Mouse (Mus musculus): ENCODE results near the gene Rhebl1. TPM values are rescaled to one million over a fixed set of nuclear protein-coding genes. Genes with fewer than 3 reads are reported as not detected.
"Not testable (repeated sequence)": the region's sequence is repeated elsewhere in the genome, so short reads cannot be mapped to it uniquely, and the experiment has no call there.

Gene Rhebl1
- 2.9 and 3.0 TPM in 2 replicates for polyA plus RNA-seq (2015; fragmentation: Nextera tagmentation; extraction: Ambion mirVana)

- WGBS (ENCODE audit: insufficient replicate concordance) = under 1% methylated on average over 76 of the region's 77 CpGs
- Histone ChIP-seq H3K27me3 (peaks cover 82% of the 10 kb centered on the region), H3K9ac (no peak within 1 kb of the TSS), H3K9me3 (replicated peaks) (no peaks in the 10 kb centered on the region), H3K36me3 (replicated peaks) (no peaks in the 10 kb centered on the region), H3K4me2 (peak within 1 kb of the TSS; percentile 72), H3K4me1 (replicated peaks) (peaks cover 69% of the 10 kb centered on the region), H3K4me3 (replicated peaks) (peak within 1 kb of the TSS; percentile 52), H3K27ac (replicated peaks) (no peak within 1 kb of the TSS)
- ATAC-seq (ENCODE audit: insufficient read depth) = no peak
These were observed at the start of gene Rhebl1 for GRCm38 (mm10) chr15:98893940-98894745. Gene Rhebl1, minus strand, starts transcription at chr15:98894540.

DNA sequence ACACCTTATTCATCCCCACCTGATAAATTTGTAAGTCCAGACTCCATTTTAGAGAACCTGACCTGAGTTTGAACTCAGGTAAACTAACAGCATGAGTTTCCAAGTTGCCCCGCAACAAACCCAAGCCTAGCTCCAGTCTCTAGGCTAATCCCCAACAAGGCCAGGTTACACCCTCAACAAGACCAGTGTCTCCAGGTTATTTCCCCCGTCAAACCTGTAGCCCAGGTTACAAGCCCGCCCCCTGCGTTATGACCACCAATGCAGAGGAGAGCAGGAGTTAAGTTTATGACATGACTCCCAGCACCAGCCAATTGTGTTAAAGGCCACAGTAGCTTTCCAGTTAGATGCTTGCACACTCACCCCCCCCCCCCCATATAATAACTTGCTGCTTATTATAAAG, 48.8 kb upstream of the Rhebl1 start:
- Histone ChIP-seq H3K4me2 (no peak overlapping the region), H3K36me3 (replicated peaks) (no peaks in the 10 kb centered on the region), H3K4me1 (replicated peaks) (peaks cover 6% of the 10 kb centered on the region; the same call in 1 of the 2 replicates), H3K9me3 (replicated peaks) (no peaks in the 10 kb centered on the region), H3K27me3 (no peaks in the 10 kb centered on the region), H3K4me3 (replicated peaks) (no peak overlapping the region), H3K9ac (no peak overlapping the region), H3K27ac (replicated peaks) (no peak overlapping the region)
- 78% methylated on average over 4 of the region's 4 CpGs for WGBS (ENCODE audit: insufficient replicate concordance)
- no peak for ATAC-seq (ENCODE audit: insufficient read depth)

- Histone ChIP-seq H3K4me1 (replicated peaks) (peaks cover 6% of the 10 kb centered on the region; the same call in 1 of the 2 replicates), H3K27ac (replicated peaks) (no peak overlapping the region), H3K4me2 (no peak overlapping the region), H3K27me3 (no peaks in the 10 kb centered on the region), H3K4me3 (replicated peaks) (no peak overlapping the region), H3K9me3 (replicated peaks) (no peaks in the 10 kb centered on the region), H3K36me3 (replicated peaks) (no peaks in the 10 kb centered on the region), H3K9ac (no peak overlapping the region)
- whole genome bisulfite sequencing (ENCODE audit: insufficient replicate concordance) = 68% methylated on average over 4 of the region's 4 CpGs
- no peak for ATAC-seq (ENCODE audit: insufficient read depth)
These were observed 47.7 kb upstream of the Rhebl1 start for GRCm38 (mm10) chr15:98942081-98942480.

GRCm38 (mm10) chr15:98941539-98941938, 47.2 kb upstream of the Rhebl1 start:
- Histone ChIP-seq H3K4me2 (no peak overlapping the region), H3K9ac (no peak overlapping the region), H3K4me1 (replicated peaks) (peaks cover 9% of the 10 kb centered on the region; the same call in 1 of the 2 replicates), H3K27me3 (no peaks in the 10 kb centered on the region), H3K36me3 (replicated peaks) (no peaks in the 10 kb centered on the region), H3K27ac (replicated peaks) (no peak overlapping the region), H3K9me3 (replicated peaks) (no peaks in the 10 kb centered on the region), H3K4me3 (replicated peaks) (no peak overlapping the region)
- 61% methylated on average over 2 of the region's 2 CpGs for WGBS (ENCODE audit: insufficient replicate concordance)
- ATAC-seq (ENCODE audit: insufficient read depth) = no peak

- Histone ChIP-seq H3K4me2 (no peak overlapping the region), H3K27ac (replicated peaks) (no peak overlapping the region), H3K27me3 (no peaks in the 10 kb centered on the region), H3K9me3 (replicated peaks) (no peaks in the 10 kb centered on the region), H3K4me1 (replicated peaks) (peaks cover 14% of the 10 kb centered on the region), H3K4me3 (replicated peaks) (no peak overlapping the region), H3K9ac (no peak overlapping the region), H3K36me3 (replicated peaks) (no peaks in the 10 kb centered on the region)
- WGBS (ENCODE audit: insufficient replicate concordance) = 72% methylated on average over 10 of the region's 10 CpGs
- no peak for ATAC-seq (ENCODE audit: insufficient read depth)
These were observed 46.5 kb upstream of the Rhebl1 start for GRCm38 (mm10) chr15:98940816-98941215.

- Histone ChIP-seq H3K4me1 (replicated peaks) (peaks cover 33% of the 10 kb centered on the region), H3K9me3 (replicated peaks) (no peaks in the 10 kb centered on the region), H3K4me2 (peak within 1 kb of the TSS; percentile 94), H3K27me3 (no peaks in the 10 kb centered on the region), H3K4me3 (replicated peaks) (peak within 1 kb of the TSS; percentile 91), H3K27ac (replicated peaks) (peak within 1 kb of the TSS; percentile 98), H3K9ac (peak within 1 kb of the TSS; percentile 93), H3K36me3 (replicated peaks) (peaks cover 23% of the 10 kb centered on the region)
- under 1% methylated on average over 58 of the region's 58 CpGs for WGBS (ENCODE audit: insufficient replicate concordance)
- ATAC-seq (ENCODE audit: insufficient read depth) = peak; percentile 94
These were observed 40.0 kb upstream of the Rhebl1 start, which contains the start of gene Tuba1b for GRCm38 (mm10) chr15:98934217-98934839. Gene Tuba1b, minus strand, starts transcription at chr15:98934565.

- Histone ChIP-seq H3K36me3 (replicated peaks) (peaks cover 23% of the 10 kb centered on the region), H3K27me3 (no peaks in the 10 kb centered on the region), H3K27ac (replicated peaks) (peak overlapping the region; percentile 98), H3K4me3 (replicated peaks) (peak overlapping the region; percentile 91), H3K9ac (peak overlapping the region; percentile 93), H3K4me2 (peak overlapping the region; percentile 94), H3K9me3 (replicated peaks) (no peaks in the 10 kb centered on the region), H3K4me1 (replicated peaks) (peaks cover 35% of the 10 kb centered on the region)
- WGBS (ENCODE audit: insufficient replicate concordance) = 0% methylated on average over 35 of the region's 35 CpGs
- ATAC-seq (ENCODE audit: insufficient read depth) = peak; percentile 78
These were observed 39.5 kb upstream of the Rhebl1 start for GRCm38 (mm10) chr15:98933833-98934216.

DNA sequence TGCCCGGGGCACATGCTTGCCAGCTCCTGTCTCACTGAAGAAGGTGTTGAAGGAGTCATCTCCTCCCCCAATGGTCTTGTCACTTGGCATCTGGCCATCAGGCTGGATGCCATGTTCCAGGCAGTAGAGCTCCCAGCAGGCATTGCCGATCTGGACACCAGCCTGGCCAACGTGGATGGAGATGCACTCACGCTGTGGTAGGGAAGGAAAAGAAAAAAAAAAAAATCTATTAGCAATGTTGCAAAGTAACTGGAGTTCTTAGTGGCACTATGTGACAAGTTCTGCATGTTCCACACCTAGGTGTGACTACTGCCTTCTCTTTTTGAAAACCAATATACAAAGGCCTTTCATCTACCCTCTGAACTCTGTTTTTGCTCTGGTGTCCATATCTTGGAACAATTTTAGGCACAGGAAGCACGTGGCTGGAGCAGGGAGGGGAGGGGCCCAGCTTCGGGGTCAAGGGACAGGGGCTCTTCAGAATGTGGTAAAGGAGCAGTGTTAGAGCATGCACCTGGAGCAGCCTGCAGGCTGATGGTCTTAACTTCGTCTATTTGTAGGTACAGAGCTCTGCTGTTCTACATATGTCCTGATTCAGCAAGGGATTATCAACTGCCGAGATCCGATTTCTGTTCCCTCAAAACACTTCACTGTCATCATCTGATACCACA, 38.8 kb upstream of the Rhebl1 start:
- ATAC-seq (ENCODE audit: insufficient read depth); H3K27me3 ChIP-seq; H3K9me3 ChIP-seq (replicated peaks): not testable (repeated sequence)
- Histone ChIP-seq H3K4me2 (peak overlapping the region; percentile 94), H3K27ac (replicated peaks) (peak overlapping the region; percentile 98), H3K36me3 (replicated peaks) (peaks cover 23% of the 10 kb centered on the region), H3K4me3 (replicated peaks) (peak overlapping the region; percentile 91), H3K4me1 (replicated peaks) (peaks cover 36% of the 10 kb centered on the region), H3K9ac (peak overlapping the region; percentile 93)
- 12% methylated on average over 8 of the region's 9 CpGs for WGBS (ENCODE audit: insufficient replicate concordance)

- Histone ChIP-seq H3K27me3 (no peaks in the 10 kb centered on the region), H3K36me3 (replicated peaks) (peaks cover 23% of the 10 kb centered on the region), H3K4me1 (replicated peaks) (peaks cover 30% of the 10 kb centered on the region), H3K9ac (no peak overlapping the region), H3K27ac (replicated peaks) (0 out of 2 replicates have a peak overlapping the region, but pooled peaks have one; percentile 19), H3K4me3 (replicated peaks) (no peak overlapping the region), H3K9me3 (replicated peaks) (no peaks in the 10 kb centered on the region), H3K4me2 (no peak overlapping the region)
- ATAC-seq (ENCODE audit: insufficient read depth) = no peak
- 85% methylated on average over 3 of the region's 3 CpGs for WGBS (ENCODE audit: insufficient replicate concordance)
These were observed 36.7 kb upstream of the Rhebl1 start for GRCm38 (mm10) chr15:98930998-98931397.

GRCm38 (mm10) chr15:98930017-98930734, 35.8 kb upstream of the Rhebl1 start:
- no peaks in the 10 kb centered on the region for H3K9me3 ChIP-seq (replicated peaks)
- no peaks in the 10 kb centered on the region for H3K27me3 ChIP-seq
- WGBS (ENCODE audit: insufficient replicate concordance) = 43% methylated on average over 8 of the region's 8 CpGs
- H3K27ac ChIP-seq (replicated peaks) = peak overlapping the region; percentile 19; the same call in 1 of the 2 replicates
- H3K4me1 ChIP-seq (replicated peaks) = peaks cover 22% of the 10 kb centered on the region
- H3K4me2 ChIP-seq = no peak overlapping the region
- H3K9ac ChIP-seq = no peak overlapping the region
- ATAC-seq (ENCODE audit: insufficient read depth) = no peak
- H3K36me3 ChIP-seq (replicated peaks) = peaks cover 23% of the 10 kb centered on the region
- no peak overlapping the region for H3K4me3 ChIP-seq (replicated peaks)

Measured in liver, embryonic 15.5 days (tissue).